Mouse (Mus musculus) intestine, embryonic 16.5 days (tissue): ENCODE measurements around the gene Pdf. TPM values are rescaled to one million over a fixed set of nuclear protein-coding genes. Genes with fewer than 3 reads are reported as not detected.
A peak's percentile ranks its signal among the peaks of the same experiment; 100 is the strongest.
"Not testable (repeated sequence)": the region's sequence is repeated elsewhere in the genome, so short reads cannot be mapped to it uniquely, and the experiment has no call there.

Experiments used
- ATAC-seq: fragments of 200-750 bp; cut with Nextera tagmentation; 2 replicates; pipeline ENCODE4 v1.8.0; 2017; ENCODE audit warnings: moderate TSS enrichment, moderate library complexity
- H3K27ac ChIP-seq: fragments of 300-500 bp; sonication (generic); 2 replicates; pipeline ENCODE4 v1.5.1; 2014; ENCODE audit warnings: mild to moderate bottlenecking, low read length
- H3K27me3 ChIP-seq: fragments of 300-500 bp; sonication (generic); replicated peaks from 2 replicates; pipeline ENCODE4 v1.6.1; 2014; ENCODE audit warnings: low read length, control low read depth, mixed read lengths; ENCODE audit not compliant: control insufficient read depth, insufficient read depth
- H3K36me3 ChIP-seq: fragments of 300-500 bp; sonication (generic); 2 replicates; pipeline ENCODE4 v1.6.1; 2014; ENCODE audit warnings: low read length, control low read depth; ENCODE audit not compliant: control insufficient read depth, insufficient read depth
- H3K4me1 ChIP-seq: fragments of 300-500 bp; sonication (generic); 2 replicates; pipeline ENCODE4 v1.6.1; 2014; ENCODE audit warnings: low read length, control low read depth, mixed read lengths; ENCODE audit not compliant: control insufficient read depth, insufficient read depth
- H3K4me2 ChIP-seq: fragments of 300-500 bp; sonication (generic); 2 replicates; pipeline ENCODE4 v1.6.1; 2014; ENCODE audit warnings: low read depth, low read length, control low read depth
- H3K4me3 ChIP-seq: fragments of 300-500 bp; sonication (generic); 2 replicates; pipeline ENCODE4 v1.5.1; 2014; ENCODE audit warnings: mild to moderate bottlenecking, low read length
- H3K9ac ChIP-seq: fragments of 300-500 bp; sonication (generic); 2 replicates; pipeline ENCODE4 v1.6.1; 2014; ENCODE audit warnings: low read depth, low read length
- H3K9me3 ChIP-seq: fragments of 300-500 bp; sonication (generic); 2 replicates; pipeline ENCODE4 v1.6.1; 2016; ENCODE audit warnings: low read length, control low read depth; ENCODE audit not compliant: control insufficient read depth
- WGBS: fragments of 180-500 bp; shearing (Covaris S2); extraction: QIAGEN DNeasy Blood & Tissue Kit; methylation state at CpG from one replicate; pipeline ENCODE4 v1.1.7; 2014; 5-methylcytosine and 5-hydroxymethylcytosine counted together
- polyA plus RNA-seq: library from polyadenylated mRNA; unstranded; fragments of >200 nt; fragmentation: Nextera tagmentation; extraction: Ambion mirVana; gene quantifications from 2 replicates; pipeline ENCODE4 v1.2.1, GENCODE M21; 2015

Pdf gene
- polyA plus RNA-seq, 1 experiment from 2014 or later: 47.1 TPM

- WGBS: 87% methylated on average over 6 of the region's 6 CpGs
- ATAC-seq: no peak
- Histone ChIP-seq H3K4me2 (no peak overlapping the region), H3K36me3 (peaks cover 10% of the 10 kb centered on the region), H3K9me3 (no peaks in the 10 kb centered on the region), H3K4me1 (peaks cover 13% of the 10 kb centered on the region), H3K9ac (no peak overlapping the region), H3K4me3 (no peak overlapping the region), H3K27me3 (no peaks in the 10 kb centered on the region), H3K27ac (no peak overlapping the region)
Observed at GRCm38 (mm10) chr8:107045478-107045877, 2.9 kb downstream of the Pdf start.

GRCm38 (mm10) chr8:107040632-107041031 lies 7.8 kb downstream of the Pdf start:
- H3K27ac ChIP-seq: no peak overlapping the region
- H3K9ac ChIP-seq: no peak overlapping the region
- no peak for ATAC-seq
- H3K9me3 ChIP-seq: no peaks in the 10 kb centered on the region
- WGBS: 83% methylated on average over 7 of the region's 7 CpGs
- no peak overlapping the region for H3K4me3 ChIP-seq
- no peak overlapping the region for H3K4me2 ChIP-seq
- no peaks in the 10 kb centered on the region for H3K4me1 ChIP-seq
- H3K27me3 ChIP-seq: no peaks in the 10 kb centered on the region
- peaks cover 7% of the 10 kb centered on the region for H3K36me3 ChIP-seq

- peaks cover 14% of the 10 kb centered on the region for H3K4me1 ChIP-seq
- H3K27ac ChIP-seq: no peak overlapping the region
- WGBS: 79% methylated on average over 8 of the region's 8 CpGs
- H3K27me3 ChIP-seq: no peaks in the 10 kb centered on the region
- H3K4me3 ChIP-seq: no peak overlapping the region
- H3K36me3 ChIP-seq: no peaks in the 10 kb centered on the region; the same call in 1 of the 2 replicates
- no peak overlapping the region for H3K9ac ChIP-seq
- no peaks in the 10 kb centered on the region for H3K9me3 ChIP-seq
- no peak overlapping the region for H3K4me2 ChIP-seq
- no peak for ATAC-seq
Observed at GRCm38 (mm10) chr8:107036626-107037025, 11.8 kb downstream of the Pdf start.

DNA sequence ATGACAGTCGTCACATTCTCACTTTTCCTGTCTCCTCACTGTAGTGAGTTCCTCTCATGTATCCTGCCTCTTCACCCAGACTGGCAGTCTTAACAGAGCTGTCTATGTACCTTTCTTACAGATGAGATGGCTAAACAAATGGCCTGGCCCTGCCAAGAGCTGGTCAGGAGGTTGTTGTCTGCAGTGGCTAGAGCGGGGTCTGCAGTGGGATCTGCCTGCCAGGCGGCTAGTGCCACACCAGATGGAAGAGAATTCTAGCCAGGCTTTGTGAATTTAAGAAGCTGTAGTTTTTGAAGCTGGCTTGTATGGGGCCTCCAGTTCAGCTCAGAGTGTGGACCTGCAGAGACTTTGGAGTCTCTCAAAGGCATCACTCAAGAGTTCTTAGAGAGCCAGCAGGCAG lies 12.8 kb downstream of the Pdf start:
- ATAC-seq: no peak
- H3K27ac ChIP-seq: no peak overlapping the region
- peaks cover 14% of the 10 kb centered on the region for H3K4me1 ChIP-seq
- no peaks in the 10 kb centered on the region for H3K9me3 ChIP-seq
- H3K27me3 ChIP-seq: no peaks in the 10 kb centered on the region
- H3K4me3 ChIP-seq: no peak overlapping the region
- no peak overlapping the region for H3K4me2 ChIP-seq
- no peak overlapping the region for H3K9ac ChIP-seq
- H3K36me3 ChIP-seq: no peaks in the 10 kb centered on the region; the same call in 1 of the 2 replicates
- 93% methylated on average over 3 of the region's 3 CpGs for WGBS

DNA sequence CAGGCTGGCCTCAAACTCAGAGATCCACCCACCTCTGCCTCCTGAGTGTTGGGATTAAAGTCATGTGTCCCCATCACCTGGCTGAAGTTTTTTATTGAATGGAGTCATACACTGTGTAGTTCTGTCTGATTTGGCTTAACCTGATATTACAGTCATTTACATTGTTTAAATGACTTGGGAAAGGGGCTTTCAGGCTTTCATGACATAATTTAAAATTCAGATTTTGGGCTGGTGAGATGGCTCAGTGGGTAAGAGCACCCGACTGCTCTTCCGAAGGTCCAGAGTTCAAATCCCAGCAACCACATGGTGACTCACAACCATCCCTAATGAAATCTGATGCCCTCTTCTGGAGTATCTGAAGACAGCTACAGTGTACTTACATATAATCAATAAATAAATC lies 14.8 kb downstream of the Pdf start:
- not testable (repeated sequence) for H3K9ac ChIP-seq, H3K4me3 ChIP-seq, H3K27ac ChIP-seq, H3K27me3 ChIP-seq, ATAC-seq, H3K4me2 ChIP-seq, H3K9me3 ChIP-seq, H3K36me3 ChIP-seq
- H3K4me1 ChIP-seq: peaks cover 14% of the 10 kb centered on the region
- WGBS: 93% methylated on average over 2 of the region's 2 CpGs

GRCm38 (mm10) chr8:107031577-107032090 lies 16.8 kb downstream of the Pdf start:
- H3K4me1 ChIP-seq: peaks cover 14% of the 10 kb centered on the region
- peak overlapping the region; percentile 87 for H3K27ac ChIP-seq
- under 1% methylated on average over 40 of the region's 40 CpGs for WGBS
- 0 out of 2 replicates have a peak, but pooled peaks have one; percentile 2 for ATAC-seq
- H3K4me2 ChIP-seq: peak overlapping the region; percentile 61
- H3K9ac ChIP-seq: peak overlapping the region; percentile 99
- H3K9me3 ChIP-seq: no peaks in the 10 kb centered on the region
- peak overlapping the region; percentile 97 for H3K4me3 ChIP-seq
- no peaks in the 10 kb centered on the region for H3K36me3 ChIP-seq
- H3K27me3 ChIP-seq: no peaks in the 10 kb centered on the region

DNA sequence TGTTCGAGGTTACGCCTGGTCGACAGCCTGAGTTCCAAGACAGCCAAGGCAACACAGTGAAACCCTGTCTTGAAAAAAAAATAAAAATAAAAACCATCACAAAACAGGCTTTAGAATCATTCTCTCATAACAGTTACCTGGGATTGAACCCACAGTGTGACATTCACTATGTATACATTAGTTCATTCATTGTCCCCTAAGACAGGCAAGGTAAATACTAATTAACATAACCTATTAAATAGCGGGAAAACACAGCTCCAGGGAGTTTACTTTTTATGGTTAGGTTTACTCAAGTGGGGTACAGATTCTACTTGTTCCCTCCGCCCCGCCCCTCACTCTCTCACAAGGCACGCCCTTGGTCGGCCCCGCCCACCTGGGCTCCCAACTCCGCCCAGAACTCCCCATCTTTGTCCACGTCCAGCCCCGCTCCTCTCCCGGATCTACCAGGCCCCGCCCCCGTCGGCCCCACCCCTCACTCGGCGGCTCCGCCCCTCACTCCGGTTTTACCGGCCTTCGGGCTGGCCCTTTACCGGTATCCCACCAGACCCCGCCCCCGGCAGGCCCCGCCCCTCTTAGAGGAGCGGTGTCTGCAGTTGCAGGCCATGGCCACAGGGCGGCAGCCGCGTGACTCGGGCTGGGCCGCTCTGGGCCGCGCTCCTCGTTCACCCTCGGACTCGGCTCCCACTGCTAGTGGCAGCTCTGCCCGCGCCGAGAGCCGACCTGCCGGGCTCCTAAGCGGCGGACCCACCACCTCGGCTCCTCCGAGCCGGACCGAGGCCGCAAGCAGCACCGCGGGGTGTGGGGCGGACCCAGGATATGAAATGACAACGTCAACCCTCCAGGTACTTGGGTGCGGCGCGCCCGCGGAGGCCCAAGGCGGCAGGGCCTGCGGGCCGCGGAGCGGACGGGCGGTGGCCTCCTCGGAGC lies 17.5 kb downstream of the Pdf start, which contains the start of gene Vps4a:
Vps4a (plus strand) TSS at position 573 of the 927 bp plus-strand sequence.
- H3K27ac ChIP-seq: peak within 1 kb of the TSS; percentile 87
- peaks cover 14% of the 10 kb centered on the region for H3K4me1 ChIP-seq
- peak within 1 kb of the TSS; percentile 97 for H3K4me3 ChIP-seq
- H3K27me3 ChIP-seq: no peaks in the 10 kb centered on the region
- H3K9me3 ChIP-seq: no peaks in the 10 kb centered on the region
- H3K4me2 ChIP-seq: peak within 1 kb of the TSS; percentile 61
- H3K9ac ChIP-seq: peak within 1 kb of the TSS; percentile 99
- ATAC-seq: peak; percentile 96
- WGBS: 4% methylated on average over 59 of the region's 66 CpGs
- H3K36me3 ChIP-seq: no peaks in the 10 kb centered on the region

DNA sequence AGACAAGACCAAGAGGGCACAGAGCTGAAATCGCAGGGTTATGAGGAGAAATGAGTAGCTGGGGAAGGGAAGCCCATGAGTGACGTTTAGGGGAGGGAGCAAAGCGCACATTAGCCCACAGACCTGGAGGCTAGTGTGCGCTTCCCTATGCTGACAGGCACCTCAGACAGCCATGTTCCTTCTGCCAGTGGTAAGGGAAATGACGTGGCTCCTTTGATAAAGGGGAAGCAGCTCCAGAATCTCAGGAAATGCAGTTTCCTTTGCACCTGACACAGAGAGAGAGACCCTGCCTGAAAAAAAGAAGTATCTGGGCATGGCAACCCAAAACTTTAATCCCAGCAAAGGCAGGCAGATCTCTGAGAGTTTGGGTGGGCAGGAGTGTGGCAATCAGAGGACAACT lies 18.4 kb downstream of the Pdf start:
- 65% methylated on average over 5 of the region's 5 CpGs for WGBS
- H3K9ac ChIP-seq: no peak overlapping the region
- ATAC-seq: no peak
- peaks cover 14% of the 10 kb centered on the region for H3K4me1 ChIP-seq
- no peaks in the 10 kb centered on the region for H3K36me3 ChIP-seq
- no peak overlapping the region for H3K4me3 ChIP-seq
- no peaks in the 10 kb centered on the region for H3K9me3 ChIP-seq
- H3K27ac ChIP-seq: no peak overlapping the region
- no peak overlapping the region for H3K4me2 ChIP-seq
- no peaks in the 10 kb centered on the region for H3K27me3 ChIP-seq

DNA sequence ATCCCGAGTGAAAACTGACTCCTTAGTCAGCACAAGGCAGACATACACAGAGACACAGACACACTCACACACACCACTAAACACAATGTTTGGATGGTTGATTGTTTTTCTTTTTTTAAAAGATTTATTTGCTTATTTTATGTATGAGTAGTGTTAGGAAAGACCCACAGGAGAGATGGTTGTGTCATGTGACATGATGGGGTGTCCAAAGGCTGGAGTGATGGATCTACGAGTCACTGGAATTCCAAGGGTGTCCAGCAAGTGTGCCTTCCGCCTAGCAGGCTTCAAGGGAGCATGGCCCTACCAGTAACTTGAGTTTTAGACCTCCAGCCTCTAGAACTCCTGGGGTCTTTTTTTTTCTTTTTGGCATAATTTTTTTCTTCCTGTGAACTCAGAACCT lies 19.1 kb downstream of the Pdf start:
- ATAC-seq: no peak
- 75% methylated on average over 3 of the region's 3 CpGs for WGBS
- Histone ChIP-seq H3K9ac (no peak overlapping the region), H3K27ac (no peak overlapping the region), H3K27me3 (no peaks in the 10 kb centered on the region), H3K9me3 (no peaks in the 10 kb centered on the region), H3K4me3 (no peak overlapping the region), H3K4me2 (no peak overlapping the region), H3K36me3 (no peaks in the 10 kb centered on the region), H3K4me1 (peaks cover 14% of the 10 kb centered on the region)
